Mouse (Mus musculus) embryonic facial prominence, embryonic 15.5 days (tissue): Measurements from ENCODE around the gene Klk1b3. TPM values are rescaled to one million over a fixed set of nuclear protein-coding genes. Genes with fewer than 3 reads are reported as not detected.
"Not testable (repeated sequence)": the region's sequence is repeated elsewhere in the genome, so short reads cannot be mapped to it uniquely, and the experiment has no call there.

Source experiments
- ATAC-seq: fragments of 200-750 bp; cut with Nextera tagmentation; 2 replicates; pipeline ENCODE4 v1.8.0; 2017; ENCODE audit warnings: low read depth, moderate TSS enrichment; ENCODE audit not compliant: insufficient number of reproducible peaks, low FRiP score, low TSS enrichment
- H3K27ac ChIP-seq: fragments of 300-500 bp; sonication (generic); replicated peaks from 2 replicates; pipeline ENCODE4 v1.5.1; 2015; ENCODE audit warnings: mild to moderate bottlenecking, inconsistent platforms
- H3K27me3 ChIP-seq: fragments of 300-500 bp; sonication (generic); 2 replicates; pipeline ENCODE4 v1.6.1; 2015; ENCODE audit warnings: inconsistent platforms
- H3K36me3 ChIP-seq: fragments of 300-500 bp; sonication (generic); 2 replicates; pipeline ENCODE4 v1.6.1; 2015; ENCODE audit warnings: mild to moderate bottlenecking, inconsistent platforms
- H3K4me1 ChIP-seq: fragments of 300-500 bp; sonication (generic); 2 replicates; pipeline ENCODE4 v1.6.1; 2015; ENCODE audit warnings: inconsistent platforms
- H3K4me2 ChIP-seq: fragments of 300-500 bp; sonication (generic); replicated peaks from 2 replicates; pipeline ENCODE4 v1.6.1; 2015; ENCODE audit warnings: mild to moderate bottlenecking, inconsistent platforms
- H3K4me3 ChIP-seq: fragments of 300-500 bp; sonication (generic); replicated peaks from 2 replicates; pipeline ENCODE4 v1.5.1; 2015; ENCODE audit warnings: mild to moderate bottlenecking, inconsistent platforms
- H3K9ac ChIP-seq: fragments of 300-500 bp; sonication (generic); 2 replicates; pipeline ENCODE4 v1.6.1; 2015; ENCODE audit warnings: inconsistent platforms
- H3K9me3 ChIP-seq: fragments of 300-500 bp; sonication (generic); replicated peaks from 2 replicates; pipeline ENCODE4 v1.6.1; 2016; ENCODE audit warnings: inconsistent platforms
- whole genome bisulfite sequencing: fragments of 180-500 bp; shearing (Covaris S2); methylation state at CpG from one replicate; pipeline ENCODE4 v1.1.7; 2015; 5-methylcytosine and 5-hydroxymethylcytosine counted together
- polyA plus RNA-seq: library from polyadenylated mRNA; unstranded; fragments of >200 nt; fragmentation: Nextera tagmentation; extraction: Ambion mirVana; gene quantifications from 2 replicates; pipeline ENCODE4 v1.2.1, GENCODE M21; 2015

Gene Klk1b3
- polyA plus RNA-seq, 1 experiment from 2014 or later = not detected

GRCm38 (mm10) chr7:44239913-44240312 lies 41.9 kb downstream of the Klk1b3 start:
- Histone ChIP-seq H3K27me3 (no peaks in the 10 kb centered on the region), H3K4me2 (no peak overlapping the region), H3K27ac (no peak overlapping the region), H3K4me1 (no peaks in the 10 kb centered on the region), H3K9me3 (no peaks in the 10 kb centered on the region), H3K9ac (no peak overlapping the region), H3K36me3 (no peaks in the 10 kb centered on the region), H3K4me3 (no peak overlapping the region)
- ATAC-seq = no peak
- 47% methylated on average over 2 of the region's 2 CpGs for WGBS

- WGBS = 38% methylated on average over 1 of the region's 1 CpGs
- no peaks in the 10 kb centered on the region for H3K9me3 ChIP-seq
- no peak for ATAC-seq
Observed at GRCm38 (mm10) chr7:44240712-44241111, 42.7 kb downstream of the Klk1b3 start.

GRCm38 (mm10) chr7:44241163-44241562 lies 43.2 kb downstream of the Klk1b3 start:
- no peaks in the 10 kb centered on the region for H3K9me3 ChIP-seq
- 60% methylated on average over 2 of the region's 2 CpGs for WGBS
- H3K27me3 ChIP-seq = no peaks in the 10 kb centered on the region
- H3K4me1 ChIP-seq = peaks cover 8% of the 10 kb centered on the region
- H3K4me2 ChIP-seq = no peak overlapping the region
- no peak overlapping the region for H3K27ac ChIP-seq
- ATAC-seq = no peak
- no peaks in the 10 kb centered on the region for H3K36me3 ChIP-seq
- no peak overlapping the region for H3K9ac ChIP-seq
- no peak overlapping the region for H3K4me3 ChIP-seq

More at GRCm38 (mm10) chr7:44240712-44241111, 42.7 kb downstream of the Klk1b3 start:
- Histone ChIP-seq H3K27ac (no peak overlapping the region), H3K9ac (no peak overlapping the region), H3K4me1 (peaks cover 7% of the 10 kb centered on the region), H3K4me2 (no peak overlapping the region), H3K27me3 (no peaks in the 10 kb centered on the region), H3K36me3 (no peaks in the 10 kb centered on the region), H3K4me3 (no peak overlapping the region)

- H3K4me2 ChIP-seq = no peak overlapping the region
- no peak overlapping the region for H3K9ac ChIP-seq
- peaks cover 8% of the 10 kb centered on the region; the same call in 1 of the 2 replicates for H3K36me3 ChIP-seq
- peaks cover 20% of the 10 kb centered on the region for H3K4me1 ChIP-seq
- H3K27ac ChIP-seq = no peak overlapping the region
- H3K9me3 ChIP-seq = no peaks in the 10 kb centered on the region
- ATAC-seq = no peak
- 42% methylated on average over 1 of the region's 1 CpGs for WGBS
- H3K4me3 ChIP-seq = no peak overlapping the region
- H3K27me3 ChIP-seq = no peaks in the 10 kb centered on the region
Observed at GRCm38 (mm10) chr7:44244080-44244479, 46.1 kb downstream of the Klk1b3 start.

- Histone ChIP-seq H3K4me1 (peaks cover 34% of the 10 kb centered on the region), H3K9me3 (no peaks in the 10 kb centered on the region), H3K27ac (peak within 1 kb of the TSS; percentile 96), H3K4me3 (peak within 1 kb of the TSS; percentile 97), H3K4me2 (peak within 1 kb of the TSS; percentile 62), H3K36me3 (peaks cover 28% of the 10 kb centered on the region), H3K27me3 (no peaks in the 10 kb centered on the region), H3K9ac (peak within 1 kb of the TSS; percentile 95)
- under 1% methylated on average over 62 of the region's 62 CpGs for WGBS
- ATAC-seq = peak; percentile 90
Observed at GRCm38 (mm10) chr7:44246055-44246983, 48.3 kb downstream of the Klk1b3 start, which contains the start of the genes 1700028J19Rik and 2410002F23Rik. TSS of gene 1700028J19Rik (minus strand) at chr7:44246695. TSS of gene 2410002F23Rik (plus strand) at chr7:44246722.

- WGBS = 0% methylated on average over 23 of the region's 23 CpGs
- Histone ChIP-seq H3K36me3 (peaks cover 28% of the 10 kb centered on the region), H3K4me2 (peak overlapping the region; percentile 62), H3K4me3 (peak overlapping the region; percentile 97), H3K9me3 (no peaks in the 10 kb centered on the region), H3K27me3 (no peaks in the 10 kb centered on the region), H3K9ac (peak overlapping the region; percentile 91), H3K4me1 (peaks cover 34% of the 10 kb centered on the region), H3K27ac (peak overlapping the region; percentile 96)
- no peak for ATAC-seq
Observed at GRCm38 (mm10) chr7:44246984-44247470, 49.0 kb downstream of the Klk1b3 start.

- no peaks in the 10 kb centered on the region for H3K9me3 ChIP-seq
- H3K27me3 ChIP-seq = no peaks in the 10 kb centered on the region
- no peak overlapping the region for H3K27ac ChIP-seq
- H3K4me2 ChIP-seq = peak overlapping the region; percentile 62
- peak overlapping the region; percentile 97 for H3K4me3 ChIP-seq
- peaks cover 38% of the 10 kb centered on the region for H3K36me3 ChIP-seq
- ATAC-seq = no peak
- peak overlapping the region; percentile 91; the same call in 1 of the 2 replicates for H3K9ac ChIP-seq
- 86% methylated on average over 2 of the region's 2 CpGs for WGBS
- peaks cover 34% of the 10 kb centered on the region for H3K4me1 ChIP-seq
Observed at GRCm38 (mm10) chr7:44247971-44248370, 50.0 kb downstream of the Klk1b3 start.

GRCm38 (mm10) chr7:44249248-44249647 lies 51.3 kb downstream of the Klk1b3 start:
- H3K4me2 ChIP-seq = no peak overlapping the region
- H3K4me1 ChIP-seq = peaks cover 34% of the 10 kb centered on the region
- H3K27me3 ChIP-seq = no peaks in the 10 kb centered on the region
- 89% methylated on average over 4 of the region's 4 CpGs for WGBS
- peaks cover 48% of the 10 kb centered on the region for H3K36me3 ChIP-seq
- H3K9ac ChIP-seq = no peak overlapping the region
- H3K4me3 ChIP-seq = no peak overlapping the region
- H3K9me3 ChIP-seq = no peaks in the 10 kb centered on the region
- no peak overlapping the region for H3K27ac ChIP-seq
- no peak for ATAC-seq

GRCm38 (mm10) chr7:44250732-44251275 lies 52.8 kb downstream of the Klk1b3 start:
- not testable (repeated sequence) for H3K9ac ChIP-seq, H3K27me3 ChIP-seq, H3K4me3 ChIP-seq, H3K27ac ChIP-seq, ATAC-seq, H3K9me3 ChIP-seq, H3K4me2 ChIP-seq
- Histone ChIP-seq H3K36me3 (peaks cover 48% of the 10 kb centered on the region), H3K4me1 (peaks cover 26% of the 10 kb centered on the region)
- 82% methylated on average over 17 of the region's 17 CpGs for WGBS
